Mouse (Mus musculus) ES-Bruce4 (cell line): ENCODE measurements around the gene Lbhd2.

Experiments
- CTCF ChIP-seq: IDR thresholded peaks from one replicate; pipeline ENCODE4 v1.8.1; 2011; ENCODE audit warnings: low read depth, low read length
- EP300 ChIP-seq: IDR thresholded peaks from 2 replicates; pipeline ENCODE4 v1.6.1; 2011; ENCODE audit warnings: low read depth, low read length; ENCODE audit not compliant: insufficient read depth
- POLR2A ChIP-seq: IDR thresholded peaks from one replicate; pipeline ENCODE4 v1.8.1; 2011; ENCODE audit warnings: low read length; ENCODE audit not compliant: insufficient read depth

- TF ChIP-seq CTCF (no peak), EP300 (no peak), POLR2A (no peak)
Measured at GRCm38 (mm10) chr12:111416921-111417779, 10.5 kb downstream of the Lbhd2 start, which contains the start of gene Exoc3l4.
